Mouse (Mus musculus) right cerebral cortex, adult 2 months (tissue): ENCODE measurements around the gene Slc1a2.
A peak's percentile ranks its signal among the peaks of the same experiment; 100 is the strongest.

ENCODE experiments used
- DNase-seq, 2 experiments: peaks; one replicate each; pipeline ENCODE4 v3.0.0; 2021 to 2022; ENCODE audit warnings: low spot score in 2 of 2

The Slc1a2 gene

GRCm38 (mm10) chr2:102658163-102658660, at the start of gene Slc1a2:
Gene Slc1a2 (plus strand): TSS chr2:102658659.
- DNase-seq = peak; percentile 67 to 71

DNA sequence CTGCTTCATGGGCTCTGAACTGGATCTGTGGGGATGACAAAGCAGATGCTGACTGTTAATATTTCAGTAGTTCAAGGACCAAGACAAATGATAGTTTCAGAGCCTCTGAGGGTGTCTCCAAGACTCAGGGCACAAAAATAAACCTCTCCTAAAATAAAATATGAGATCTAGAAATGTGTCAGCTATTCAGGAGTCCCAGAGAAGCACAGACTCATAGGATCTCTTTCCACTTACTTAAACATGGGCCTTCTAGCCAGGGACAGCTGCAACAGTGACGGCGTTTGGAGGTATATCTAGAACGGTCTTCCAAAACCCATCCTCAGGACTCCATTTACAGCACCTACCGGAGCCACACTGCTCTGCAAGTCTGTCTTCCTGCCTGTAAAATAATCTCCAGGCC, 48.0 kb upstream of the Slc1a2 start:
- no peak for DNase-seq

- no peak for DNase-seq
These were observed 41.8 kb upstream of the Slc1a2 start for GRCm38 (mm10) chr2:102616637-102617036.

- DNase-seq = no peak
These were observed 37.6 kb upstream of the Slc1a2 start for GRCm38 (mm10) chr2:102620744-102621429.

GRCm38 (mm10) chr2:102622176-102622575, 36.3 kb upstream of the Slc1a2 start:
- no peak for DNase-seq

DNA sequence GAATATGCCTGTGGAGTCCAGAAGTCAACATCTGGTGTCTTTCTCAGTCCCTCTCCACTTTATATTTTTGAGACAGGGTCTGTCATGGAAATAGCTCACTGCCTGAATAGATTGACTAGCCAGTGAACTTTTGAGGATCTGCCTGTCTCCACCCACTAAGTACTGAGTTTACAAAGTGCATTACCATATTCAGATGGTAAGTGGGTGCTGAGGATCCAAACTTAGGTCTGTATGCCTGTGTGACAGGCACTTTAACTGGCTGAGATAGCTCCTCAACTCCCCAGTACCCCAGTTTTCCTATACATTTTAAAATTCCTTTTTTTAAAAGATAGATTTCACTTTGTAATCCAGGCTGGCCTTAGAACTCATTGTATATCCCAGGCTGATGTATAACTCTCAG, 35.5 kb upstream of the Slc1a2 start:
- no peak for DNase-seq

GRCm38 (mm10) chr2:102624538-102624937, 33.9 kb upstream of the Slc1a2 start:
- no peak for DNase-seq

DNA sequence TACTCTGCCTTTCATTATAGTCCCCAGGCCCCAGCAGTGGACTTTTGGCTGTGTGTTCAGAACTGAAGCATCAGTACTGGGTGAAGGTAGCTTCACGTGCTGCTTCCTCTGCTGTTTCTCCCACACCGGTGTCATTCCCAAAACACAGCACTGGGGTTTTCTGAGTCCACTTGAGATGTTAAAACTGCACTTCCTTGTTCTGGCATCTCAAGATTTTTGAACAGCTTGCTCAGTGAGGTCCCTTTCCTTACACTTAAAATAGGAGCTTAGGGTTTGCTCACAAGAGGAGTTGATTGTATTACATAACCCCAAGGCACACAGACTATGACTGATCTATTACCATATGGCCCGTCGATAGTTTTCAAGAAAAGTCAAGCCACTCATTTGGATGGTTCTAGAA, 26.1 kb upstream of the Slc1a2 start:
- no peak for DNase-seq

DNA sequence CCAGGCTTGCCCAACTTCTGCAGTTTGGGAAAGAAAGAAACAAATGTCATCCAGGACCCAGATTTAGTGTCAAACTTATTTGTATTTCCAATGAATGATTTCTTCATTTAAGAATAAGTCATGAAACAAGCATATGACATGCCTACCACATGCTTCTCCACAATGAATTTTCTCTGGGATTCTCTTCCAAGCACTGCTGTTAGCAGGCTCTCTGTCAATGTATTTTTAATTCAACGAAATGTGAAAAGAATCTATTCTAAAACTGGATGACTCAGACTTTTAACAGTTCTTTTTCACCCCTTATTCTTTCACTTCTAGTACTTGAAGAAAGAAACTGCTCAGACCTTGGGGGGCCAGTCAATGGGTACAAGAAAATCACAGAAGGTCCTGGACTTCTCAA, 24.4 kb upstream of the Slc1a2 start:
- no peak for DNase-seq

DNA sequence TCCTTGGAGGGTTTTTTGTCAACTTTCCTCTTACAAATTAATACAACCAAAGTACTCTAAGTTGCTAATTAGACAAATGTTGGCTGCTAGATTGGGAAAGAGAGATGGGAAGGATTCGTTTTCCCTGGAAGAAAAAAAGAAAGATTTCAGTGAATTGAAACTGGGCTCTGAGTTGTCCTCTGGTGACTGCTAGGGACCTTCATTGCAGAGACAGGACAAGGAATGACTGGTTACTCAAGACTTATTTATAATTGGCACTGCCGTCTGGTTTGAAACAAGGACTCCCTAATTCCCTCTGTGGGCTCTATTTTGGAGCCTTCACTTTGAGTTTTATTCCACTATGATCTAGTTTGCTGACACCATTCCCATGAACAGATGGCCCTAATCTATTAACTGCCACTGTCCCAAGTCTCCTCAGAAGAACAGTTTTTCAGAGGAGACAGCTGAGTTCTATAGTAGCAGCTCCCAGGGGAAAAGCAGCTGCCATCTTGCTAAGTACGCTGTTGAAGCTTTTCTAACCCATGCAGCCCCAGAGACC, 22.9 kb upstream of the Slc1a2 start:
- no peak for DNase-seq

GRCm38 (mm10) chr2:102636116-102636600, 22.3 kb upstream of the Slc1a2 start:
- no peak for DNase-seq

DNA sequence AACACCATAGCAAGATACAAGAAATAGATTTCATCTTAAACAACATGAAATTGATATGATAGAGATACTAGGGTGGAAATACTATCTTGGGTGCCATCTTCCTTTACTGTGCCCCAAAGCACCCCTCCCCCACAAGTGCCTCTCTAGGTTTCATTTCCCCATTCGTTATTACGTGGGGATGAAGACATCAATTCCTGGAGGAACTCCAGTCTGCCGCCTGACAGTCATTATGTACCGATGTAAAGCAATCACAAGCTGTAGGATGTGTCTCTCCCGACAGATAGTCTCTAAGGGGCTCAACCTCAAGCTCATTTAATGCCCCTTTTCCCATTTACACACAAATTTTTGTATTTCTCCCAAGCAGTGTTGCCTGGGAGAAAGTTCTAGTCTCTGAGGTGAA, 20.3 kb upstream of the Slc1a2 start:
- DNase-seq = no peak

DNA sequence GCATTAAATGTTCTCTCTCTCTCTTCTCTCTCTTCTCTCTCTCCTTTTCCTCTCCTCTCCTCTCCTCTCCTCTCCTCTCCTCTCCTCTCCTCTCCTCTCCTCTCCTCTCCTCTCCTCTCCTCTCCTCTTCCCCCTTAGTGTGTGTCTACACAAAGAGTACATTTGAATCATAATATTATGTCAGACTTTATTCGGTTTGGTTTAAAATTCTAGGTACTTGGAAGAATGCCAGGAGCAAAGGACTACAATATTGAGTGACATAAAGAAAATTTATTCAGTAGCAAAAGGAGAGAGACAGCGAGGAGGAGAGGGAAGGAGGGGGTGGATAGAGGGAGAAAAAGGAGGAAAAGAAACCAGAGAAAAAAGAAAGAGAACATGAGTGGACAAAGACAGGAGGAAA, 19.8 kb upstream of the Slc1a2 start:
- DNase-seq = no peak

DNA sequence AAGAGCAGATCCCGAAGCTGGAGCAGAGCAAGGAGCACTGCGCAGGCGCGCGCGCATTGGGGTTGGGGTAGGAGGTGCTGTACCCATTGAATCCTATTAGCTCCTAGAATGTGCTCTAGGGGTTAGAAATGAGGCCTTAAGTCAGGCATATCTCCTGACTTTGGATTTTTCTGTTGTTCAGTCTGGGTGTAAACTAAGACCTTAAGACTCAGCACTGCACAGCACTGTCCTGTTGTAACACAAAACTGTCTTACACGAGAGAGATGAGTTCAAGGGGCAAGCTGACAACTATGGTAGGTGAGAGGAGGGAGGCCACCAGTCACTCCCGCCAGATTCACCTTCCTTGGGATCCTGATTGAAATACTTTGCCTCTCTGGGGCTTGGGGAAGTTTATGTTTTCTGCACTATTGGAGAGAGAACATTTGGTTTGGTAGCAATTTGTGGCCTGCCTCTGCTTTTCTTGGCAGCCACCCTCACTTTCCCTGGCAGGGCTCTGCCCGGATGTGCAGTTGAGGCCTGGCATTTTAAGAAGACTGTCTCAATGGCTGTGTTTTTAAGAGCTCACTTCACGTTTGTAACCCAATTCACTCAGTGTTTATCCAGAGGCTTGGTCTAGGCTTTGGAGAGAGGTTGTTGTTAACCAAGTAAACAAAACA, 9.5 kb upstream of the Slc1a2 start:
- peak; percentile 57 to 74 for DNase-seq

- no peak for DNase-seq
These were observed 8.1 kb upstream of the Slc1a2 start for GRCm38 (mm10) chr2:102650322-102650721.

- no peak for DNase-seq
These were observed 2.3 kb upstream of the Slc1a2 start for GRCm38 (mm10) chr2:102655966-102656725.

DNA sequence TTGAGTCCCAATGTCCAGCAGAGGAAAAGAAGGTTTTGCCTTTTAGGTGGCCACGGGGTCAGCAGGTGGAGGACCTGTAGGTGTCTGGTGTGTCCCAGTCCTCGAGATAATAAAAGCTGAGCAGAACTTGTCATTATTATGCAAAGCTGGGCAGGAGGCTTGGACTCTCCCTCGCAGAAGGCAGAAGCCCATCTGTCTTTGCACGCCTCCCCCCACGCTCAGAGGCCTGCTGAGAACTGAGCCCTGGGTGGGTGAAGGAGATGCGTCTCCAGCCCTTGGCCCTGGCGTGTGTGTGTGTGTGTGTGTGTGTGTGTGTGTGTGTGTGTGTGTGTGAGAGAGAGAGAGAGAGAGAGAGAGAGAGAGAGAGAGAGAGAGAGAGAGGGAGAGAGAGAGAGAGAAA, 733 bp upstream of the Slc1a2 start:
- peak in 1 of 2 experiments; percentile 70 for DNase-seq

- peak; percentile 71 to 75 for DNase-seq
These were observed 432 bp downstream of the Slc1a2 start for GRCm38 (mm10) chr2:102658661-102659520.

- DNase-seq = no peak
These were observed 1.0 kb downstream of the Slc1a2 start for GRCm38 (mm10) chr2:102659521-102659830.

GRCm38 (mm10) chr2:102661052-102661451, 2.6 kb downstream of the Slc1a2 start:
- DNase-seq = no peak

GRCm38 (mm10) chr2:102662911-102663310, 4.5 kb downstream of the Slc1a2 start:
- no peak for DNase-seq
